In the genomic region with DNA sequence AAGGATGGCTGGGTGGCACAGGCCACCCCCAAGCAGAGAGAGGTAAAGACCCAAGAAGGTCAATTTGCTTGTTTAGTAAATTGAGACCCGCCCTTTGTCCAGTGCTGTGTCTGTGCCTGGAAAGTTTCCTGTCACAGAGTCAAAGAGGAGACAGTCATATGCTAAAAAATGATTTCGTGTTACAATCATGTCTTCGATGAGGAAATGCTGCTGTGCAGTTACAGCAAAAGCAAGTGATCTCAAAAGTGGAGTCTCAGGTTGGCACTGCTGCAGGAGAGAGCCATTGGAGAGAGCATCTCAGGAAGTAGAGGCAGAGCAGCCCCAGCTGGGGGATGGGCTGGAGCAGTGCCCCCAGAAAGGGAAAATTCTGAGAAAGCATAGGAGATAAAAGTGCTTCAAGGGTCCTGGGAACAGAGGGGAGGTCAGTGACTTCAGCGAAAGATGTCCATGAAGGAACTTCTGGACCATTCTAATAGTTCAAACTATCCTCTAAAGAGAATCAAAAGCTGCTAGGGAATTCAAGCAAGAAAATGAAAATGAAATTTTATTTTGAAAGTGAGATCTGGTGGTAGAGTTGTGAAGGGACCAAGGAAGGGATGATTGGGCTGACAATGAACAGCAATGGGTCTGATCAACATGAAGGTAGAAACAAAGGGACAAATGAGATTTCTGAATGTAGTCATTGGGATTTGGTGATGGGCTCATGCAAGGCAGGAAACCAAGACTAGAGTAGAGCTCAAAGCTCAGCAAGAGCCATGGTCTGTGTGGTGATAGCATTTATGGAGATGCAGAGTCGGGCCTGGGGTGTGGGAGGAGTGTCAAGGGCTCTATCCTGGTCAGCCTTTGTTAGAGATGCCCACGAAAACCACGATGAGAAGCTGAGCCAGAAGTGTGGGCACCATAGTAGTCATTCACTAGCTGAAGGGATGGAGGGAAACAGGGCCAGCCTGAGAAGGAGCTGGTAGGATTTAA, we compare ENCODE assay signal across 16 mouse cellular contexts. TPM values are rescaled to one million over a fixed set of nuclear protein-coding genes. Genes with fewer than 3 reads are reported as not detected.
DNase-seq lines count a peak whose midpoint lies in the region; ATAC-seq and TF ChIP-seq lines count a peak whose summit lies in the region.
"Had no signal": no experiment of that assay in that cellular context is flagged by ENCODE, and none has a peak within 500 bp of the region (broad histone marks: within the 10 kb centered on the region; RNA-seq: fewer than 3 reads in every experiment).

No protein-coding gene starts in this region.

- no peak for TF ChIP-seq CTCF in heart, postnatal 0 days (IDR thresholded peaks at IDR 0.05; ENCODE audit: low read depth)

- H3K4me2 ChIP-seq in heart, postnatal 0 days (ENCODE audit: low read depth, low read length): peak overlapping the region; percentile 52
- H3K4me2 ChIP-seq in lung, embryonic 15.5 days: peak overlapping the region; percentile 11; the same call in 1 of the 2 replicates
- no peak overlapping the region for H3K4me2 ChIP-seq in liver, embryonic 15.5 days
- H3K4me2 ChIP-seq in forebrain, embryonic 12.5 days: no peak overlapping the region
- H3K4me2 ChIP-seq: hindbrain, embryonic 15.5 days had no signal

- no peaks in the 10 kb centered on the region for H3K4me1 ChIP-seq in heart, postnatal 0 days (ENCODE audit: control insufficient read depth, insufficient read depth)
- no peaks in the 10 kb centered on the region for H3K4me1 ChIP-seq in lung, embryonic 15.5 days
- H3K4me1 ChIP-seq in liver, embryonic 15.5 days (replicated peaks): 0 out of 2 replicates have a peak, but pooled peaks cover 3% of the 10 kb centered on the region
- H3K4me1 ChIP-seq in forebrain, embryonic 12.5 days: no peaks in the 10 kb centered on the region
- H3K4me1 ChIP-seq: forebrain, embryonic 10.5 days; hindbrain, embryonic 15.5 days had no signal

- no peaks in the 10 kb centered on the region for H3K36me3 ChIP-seq in heart, postnatal 0 days (replicated peaks; ENCODE audit: control insufficient read depth, insufficient read depth, low read length)
- no peaks in the 10 kb centered on the region for H3K36me3 ChIP-seq in lung, embryonic 15.5 days
- H3K36me3 ChIP-seq in liver, embryonic 15.5 days (replicated peaks): no peaks in the 10 kb centered on the region
- no peaks in the 10 kb centered on the region for H3K36me3 ChIP-seq in forebrain, embryonic 12.5 days (replicated peaks)
- H3K36me3 ChIP-seq: forebrain, embryonic 10.5 days; hindbrain, embryonic 15.5 days had no signal

- no peak for DNase-seq in heart, postnatal 0 days (ENCODE audit: low spot score)
- no peak for DNase-seq in heart, postnatal 10 days
- no peak for DNase-seq in lung, adult 18-20 months
- DNase-seq in T-cell, adult 2 months (ENCODE audit: low spot score): peak; percentile 79
- DNase-seq: cerebellum, adult 8-10 months; layer of hippocampus, adult 9-11 months; left cerebral cortex, postnatal 4 days; right cerebral cortex, postnatal 25 days had no signal

- WGBS in heart, postnatal 0 days: 58% methylated on average over 7 of the region's 7 CpGs
- WGBS in lung, embryonic 15.5 days: 66% methylated on average over 7 of the region's 7 CpGs
- WGBS in liver, embryonic 15.5 days (ENCODE audit: insufficient replicate concordance): 39% methylated on average over 7 of the region's 7 CpGs
- WGBS in forebrain, embryonic 12.5 days: 84% methylated on average over 7 of the region's 7 CpGs

- H3K9ac ChIP-seq in heart, postnatal 0 days (replicated peaks; ENCODE audit: low read depth, low read length): no peak overlapping the region; the same call in 1 of the 2 replicates
- no peak overlapping the region for H3K9ac ChIP-seq in lung, embryonic 15.5 days
- H3K9ac ChIP-seq in liver, embryonic 15.5 days: no peak overlapping the region
- no peak overlapping the region for H3K9ac ChIP-seq in forebrain, embryonic 12.5 days
- H3K9ac ChIP-seq: hindbrain, embryonic 15.5 days had no signal

- no peak for TF ChIP-seq EP300 in heart, postnatal 0 days (IDR thresholded peaks at IDR 0.05; ENCODE audit: low read depth)

- H3K27ac ChIP-seq in heart, postnatal 0 days (ENCODE audit: low read depth): peak overlapping the region; percentile 79
- no peak overlapping the region for H3K27ac ChIP-seq in lung, embryonic 15.5 days
- H3K27ac ChIP-seq in liver, embryonic 15.5 days (replicated peaks): peak overlapping the region; percentile 16; the same call in 1 of the 2 replicates
- H3K27ac ChIP-seq in forebrain, embryonic 12.5 days: no peak overlapping the region
- H3K27ac ChIP-seq: forebrain, embryonic 10.5 days; hindbrain, embryonic 15.5 days had no signal

- H3K9me3 ChIP-seq in heart, postnatal 0 days (replicated peaks; ENCODE audit: control insufficient read depth, low read length): no peaks in the 10 kb centered on the region
- H3K9me3 ChIP-seq in lung, embryonic 15.5 days: no peaks in the 10 kb centered on the region
- no peaks in the 10 kb centered on the region for H3K9me3 ChIP-seq in liver, embryonic 15.5 days (replicated peaks)
- H3K9me3 ChIP-seq in forebrain, embryonic 12.5 days: no peaks in the 10 kb centered on the region
- H3K9me3 ChIP-seq: forebrain, embryonic 10.5 days; hindbrain, embryonic 15.5 days had no signal

- intact Hi-C loops in heart, postnatal 10 days (cut with DNase I): loop anchor here (1.0 to 2.0 kb wide), 2 partner anchors 11 to 61 kb away; a partner anchor contains a TSS

- H3K27me3 ChIP-seq in heart, postnatal 0 days (ENCODE audit: control insufficient read depth, insufficient read depth, low read length): no peaks in the 10 kb centered on the region
- no peaks in the 10 kb centered on the region for H3K27me3 ChIP-seq in lung, embryonic 15.5 days
- no peaks in the 10 kb centered on the region for H3K27me3 ChIP-seq in liver, embryonic 15.5 days
- H3K27me3 ChIP-seq in forebrain, embryonic 12.5 days: no peaks in the 10 kb centered on the region
- H3K27me3 ChIP-seq: hindbrain, embryonic 15.5 days had no signal

- H3K4me3 ChIP-seq in heart, postnatal 0 days (ENCODE audit: low read depth, low read length): peak overlapping the region; percentile 28
- no peak overlapping the region for H3K4me3 ChIP-seq in lung, embryonic 15.5 days
- no peak overlapping the region for H3K4me3 ChIP-seq in liver, embryonic 15.5 days (replicated peaks)
- H3K4me3 ChIP-seq in forebrain, embryonic 12.5 days (replicated peaks): no peak overlapping the region
- H3K4me3 ChIP-seq: forebrain, embryonic 10.5 days; hindbrain, embryonic 15.5 days had no signal

- no peak for ATAC-seq in heart, postnatal 0 days (ENCODE audit: insufficient read depth, low read depth)
- ATAC-seq in lung, embryonic 15.5 days (ENCODE audit: borderline replicate concordance, extremely low read depth, low FRiP score, low TSS enrichment): no peak
- ATAC-seq in liver, embryonic 15.5 days (ENCODE audit: insufficient read depth): no peak
- no peak for ATAC-seq in megakaryocyte-erythroid progenitor cell, adult 5-6 weeks (replicated peaks; ENCODE audit: low FRiP score, low TSS enrichment, poor library complexity, severe bottlenecking)
- ATAC-seq in forebrain, embryonic 12.5 days (ENCODE audit: low FRiP score): no peak

RNA-seq across cellular contexts. Expression of a gene that starts 1.6 kb away (rescaled TPM):
- total RNA-seq in heart, postnatal 0 days (2014; rRNA removed; ENCODE audit: low replicate concordance): 23.0 and 27.1 TPM in 2 replicates
- 37.4 and 43.8 TPM in 2 replicates for polyA plus RNA-seq in heart, postnatal 0 days (2015; fragmentation: Nextera tagmentation; extraction: Ambion mirVana)
- 10 to 100 TPM; 46.9 to 57.4 TPM for total RNA-seq in heart, postnatal 10 days (2021)
- polyA plus RNA-seq in lung, embryonic 15.5 days (2015; fragmentation: Nextera tagmentation; extraction: Ambion mirVana): 45.0 and 46.6 TPM in 2 replicates
- 10.3 and 10.8 TPM in 2 replicates for polyA plus RNA-seq in liver, embryonic 15.5 days (2015; fragmentation: Nextera tagmentation; extraction: Ambion mirVana)
- total RNA-seq in megakaryocyte-erythroid progenitor cell, adult 5-6 weeks (2014; fragmentation: Nextera tagmentation): 12.5 and 18.0 TPM in 2 replicates
- 3.0 and 61.5 TPM in 2 replicates for total RNA-seq in megakaryocyte-erythroid progenitor cell, adult 5-6 weeks (2017)
- polyA plus RNA-seq in forebrain, embryonic 12.5 days (2016; fragmentation: Nextera tagmentation; extraction: Ambion mirVana): 2.8 and 3.4 TPM in 2 replicates

RNA-seq across cellular contexts. Expression of a gene that starts 10.1 kb away (rescaled TPM):
- 1.8 and 4.6 TPM in 2 replicates for total RNA-seq in heart, postnatal 0 days (2014; rRNA removed; ENCODE audit: low replicate concordance)
- 4.7 and 5.7 TPM in 2 replicates for polyA plus RNA-seq in heart, postnatal 0 days (2015; fragmentation: Nextera tagmentation; extraction: Ambion mirVana)
- 1 to 10 TPM; 6.0 to 7.5 TPM for total RNA-seq in heart, postnatal 10 days (2021)
- 16.1 and 16.2 TPM in 2 replicates for polyA plus RNA-seq in lung, embryonic 15.5 days (2015; fragmentation: Nextera tagmentation; extraction: Ambion mirVana)
- 7.5 and 9.5 TPM in 2 replicates for polyA plus RNA-seq in liver, embryonic 15.5 days (2015; fragmentation: Nextera tagmentation; extraction: Ambion mirVana)
- total RNA-seq in megakaryocyte-erythroid progenitor cell, adult 5-6 weeks (2014; fragmentation: Nextera tagmentation): 15.2 and 18.7 TPM in 2 replicates
- 34.5 and 49.2 TPM in 2 replicates for total RNA-seq in megakaryocyte-erythroid progenitor cell, adult 5-6 weeks (2017)
- 2.0 and 2.6 TPM in 2 replicates for polyA plus RNA-seq in forebrain, embryonic 12.5 days (2016; fragmentation: Nextera tagmentation; extraction: Ambion mirVana)

RNA-seq across cellular contexts. Expression of a gene that starts 22.0 kb away (rescaled TPM):
- total RNA-seq in heart, postnatal 0 days (2014; rRNA removed; ENCODE audit: low replicate concordance): 38.5 and 39.3 TPM in 2 replicates
- polyA plus RNA-seq in heart, postnatal 0 days (2015; fragmentation: Nextera tagmentation; extraction: Ambion mirVana): 40.4 and 41.1 TPM in 2 replicates
- 10 to 100 TPM; 73.8 to 74.5 TPM for total RNA-seq in heart, postnatal 10 days (2021)
- 41.3 and 48.5 TPM in 2 replicates for polyA plus RNA-seq in lung, embryonic 15.5 days (2015; fragmentation: Nextera tagmentation; extraction: Ambion mirVana)
- 7.9 and 9.0 TPM in 2 replicates for polyA plus RNA-seq in liver, embryonic 15.5 days (2015; fragmentation: Nextera tagmentation; extraction: Ambion mirVana)
- total RNA-seq in megakaryocyte-erythroid progenitor cell, adult 5-6 weeks (2014; fragmentation: Nextera tagmentation): 21.8 and 27.8 TPM in 2 replicates
- 48.2 and 58.4 TPM in 2 replicates for total RNA-seq in megakaryocyte-erythroid progenitor cell, adult 5-6 weeks (2017)
- 5.7 and 6.5 TPM in 2 replicates for polyA plus RNA-seq in forebrain, embryonic 12.5 days (2016; fragmentation: Nextera tagmentation; extraction: Ambion mirVana)

RNA-seq across cellular contexts. Expression of a gene that starts 32.4 kb away (rescaled TPM):
- total RNA-seq in heart, postnatal 0 days (2014; rRNA removed; ENCODE audit: low replicate concordance): not detected in 2 replicates
- polyA plus RNA-seq in heart, postnatal 0 days (2015; fragmentation: Nextera tagmentation; extraction: Ambion mirVana): 3.0 and 4.1 TPM in 2 replicates
- total RNA-seq in heart, postnatal 10 days (2021): 1 to 10 TPM; 5.0 to 6.6 TPM
- polyA plus RNA-seq in lung, embryonic 15.5 days (2015; fragmentation: Nextera tagmentation; extraction: Ambion mirVana): 3.4 and 4.2 TPM in 2 replicates
- polyA plus RNA-seq in liver, embryonic 15.5 days (2015; fragmentation: Nextera tagmentation; extraction: Ambion mirVana): 0.97 TPM in 1 of 2 replicates, not detected in the other
- total RNA-seq in megakaryocyte-erythroid progenitor cell, adult 5-6 weeks (2014; fragmentation: Nextera tagmentation): 2.9 TPM in 1 of 2 replicates, not detected in the other
- total RNA-seq in megakaryocyte-erythroid progenitor cell, adult 5-6 weeks (2017): 96.6 TPM in 1 of 2 replicates, not detected in the other
- not detected in 2 replicates for polyA plus RNA-seq in forebrain, embryonic 12.5 days (2016; fragmentation: Nextera tagmentation; extraction: Ambion mirVana)
- total RNA-seq: ES-E14; left cerebral cortex, postnatal 4 days had no signal
- polyA plus RNA-seq: embryonic facial prominence, embryonic 11.5 days; forebrain, embryonic 10.5 days had no signal

RNA-seq across cellular contexts. Expression of a gene that starts 32.4 kb away (rescaled TPM):
- not detected in 2 replicates for total RNA-seq in heart, postnatal 0 days (2014; rRNA removed; ENCODE audit: low replicate concordance)
- not detected in 2 replicates for polyA plus RNA-seq in heart, postnatal 0 days (2015; fragmentation: Nextera tagmentation; extraction: Ambion mirVana)
- not detected for total RNA-seq in heart, postnatal 10 days (2021)
- polyA plus RNA-seq in lung, embryonic 15.5 days (2015; fragmentation: Nextera tagmentation; extraction: Ambion mirVana): 0.29 TPM in 1 of 2 replicates, not detected in the other
- 0.07 TPM in 1 of 2 replicates, not detected in the other for polyA plus RNA-seq in liver, embryonic 15.5 days (2015; fragmentation: Nextera tagmentation; extraction: Ambion mirVana)
- total RNA-seq in megakaryocyte-erythroid progenitor cell, adult 5-6 weeks (2014; fragmentation: Nextera tagmentation): 1.4 and 4.8 TPM in 2 replicates
- total RNA-seq in megakaryocyte-erythroid progenitor cell, adult 5-6 weeks (2017): 2.1 and 4.6 TPM in 2 replicates
- not detected in 2 replicates for polyA plus RNA-seq in forebrain, embryonic 12.5 days (2016; fragmentation: Nextera tagmentation; extraction: Ambion mirVana)
- total RNA-seq: ES-E14; left cerebral cortex, postnatal 4 days had no signal
- polyA plus RNA-seq: embryonic facial prominence, embryonic 11.5 days; forebrain, embryonic 10.5 days; hindbrain, embryonic 15.5 days had no signal

Comparison
In these comparisons a context has a peak if more than half of its experiments do, and no peak if none do; other contexts are left out.
1. H3K27ac ChIP-seq: peak in heart, postnatal 0 days (single experiment) and liver, embryonic 15.5 days (single experiment); none in lung, embryonic 15.5 days (single experiment) and forebrain, embryonic 12.5 days (single experiment).
2. H3K4me2 ChIP-seq: peak in heart, postnatal 0 days (single experiment) and lung, embryonic 15.5 days (single experiment); none in liver, embryonic 15.5 days (single experiment) and forebrain, embryonic 12.5 days (single experiment).